Mouse (Mus musculus): ENCODE results near the gene Pde6g. TPM values are rescaled to one million over a fixed set of nuclear protein-coding genes. Genes with fewer than 3 reads are reported as not detected.

The Pde6g gene
- total RNA-seq, 1 experiment = not detected

DNA sequence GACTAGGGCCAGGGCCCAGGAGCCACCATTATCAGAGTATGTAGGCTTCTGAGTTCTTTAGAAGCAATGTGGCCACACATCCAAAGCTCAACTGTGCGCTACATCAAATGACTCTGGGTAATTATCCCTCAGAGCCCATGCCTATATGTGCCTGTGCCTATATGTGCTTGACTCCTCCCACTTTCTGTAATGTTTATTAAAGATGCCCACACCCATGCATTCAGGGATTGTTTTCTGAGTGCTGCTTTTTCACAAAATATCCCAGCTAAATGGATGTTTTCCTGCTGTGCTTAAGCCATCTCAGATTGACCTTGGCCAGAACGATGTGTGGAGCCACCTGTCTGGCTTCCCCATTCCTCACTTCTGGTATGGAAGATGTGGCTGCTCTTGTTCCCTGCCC lies 10.2 kb upstream of the Pde6g start:
- in situ Hi-C loops (cut with MboI; ENCODE audit: low sequenced_read_pairs in 2 of 2, unreplicated experiment in 2 of 2) = no loop called here
- TF ChIP-seq HCFC1 (IDR thresholded peaks at IDR 0.05; ENCODE audit: borderline replicate concordance, insufficient read depth, low read length) = no peak
- no peak for TF ChIP-seq CHD2 (IDR thresholded peaks at IDR 0.05; ENCODE audit: low read depth, low read length)
- TF ChIP-seq MAFK (IDR thresholded peaks at IDR 0.05; ENCODE audit: insufficient read depth, low read depth, low read length) = no peak
- no peak for TF ChIP-seq ZNF384 (IDR thresholded peaks at IDR 0.05; ENCODE audit: low read depth, low read length)
- H3K4me1 ChIP-seq (ENCODE audit: control insufficient read depth in 2 of 2, insufficient read depth in 2 of 2, low read length in 2 of 2, poor library complexity in 1 of 2) = 0 out of 4 replicates have a peak, but pooled peaks cover 2% of the 10 kb centered on the region in 2 experiments
- no peak overlapping the region for H3K9ac ChIP-seq (ENCODE audit: insufficient read depth, low read depth, low read length, poor library complexity, severe bottlenecking)
- no peak overlapping the region for H3K4me3 ChIP-seq (ENCODE audit: insufficient read depth in 1 of 2, low read depth in 1 of 2, low read length in 2 of 2, poor library complexity in 1 of 2, severe bottlenecking in 1 of 2)
- no peak for DNase-seq (ENCODE audit: low read depth, low spot score)
- H3K36me3 ChIP-seq (ENCODE audit: control insufficient read depth, insufficient read depth, low read length, poor library complexity, severe bottlenecking) = peaks cover 28% of the 10 kb centered on the region
- H3K27ac ChIP-seq (ENCODE audit: insufficient read depth, low read depth, low read length, poor library complexity, severe bottlenecking) = no peak overlapping the region
- H3K9me3 ChIP-seq (ENCODE audit: control insufficient read depth, insufficient read depth, low read depth, low read length) = no peaks in the 10 kb centered on the region

DNA sequence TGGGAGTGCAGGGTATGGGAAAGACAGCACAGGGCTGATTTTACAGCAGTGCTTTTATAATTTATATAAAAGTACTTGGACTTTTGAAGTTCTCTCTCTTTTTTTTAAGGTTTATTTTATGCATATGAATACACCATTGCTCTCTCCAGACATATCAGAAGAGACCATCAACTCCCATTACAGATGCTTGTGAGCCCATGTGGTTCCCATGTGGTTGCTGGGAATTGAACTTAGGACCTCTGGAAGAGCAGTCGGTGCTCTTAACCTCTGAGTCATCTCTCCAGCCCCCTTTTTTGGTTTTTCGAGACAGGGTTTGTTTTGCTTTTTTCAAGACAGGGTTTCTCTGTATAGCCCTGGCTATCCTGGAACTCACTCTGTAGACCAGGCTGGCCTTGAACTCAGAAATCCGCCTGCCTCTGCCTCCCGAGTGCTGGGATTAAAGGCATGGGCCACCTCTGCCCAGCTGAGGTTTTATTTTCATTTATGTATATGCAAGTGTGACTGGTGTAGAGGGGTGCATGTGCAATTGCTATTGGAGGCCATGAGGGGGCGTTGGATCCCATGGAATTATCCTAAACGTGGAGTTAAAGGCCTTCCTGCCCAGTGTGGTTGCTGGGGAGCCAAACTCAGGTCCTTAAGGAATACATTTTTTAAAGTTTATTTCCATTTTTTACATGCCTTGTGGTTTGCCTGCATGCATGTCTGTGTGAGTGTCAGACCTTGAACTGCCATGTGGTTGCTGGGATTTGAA lies 5.7 kb upstream of the Pde6g start:
- peak overlapping the region; percentile 82; the same call in 1 of the 2 replicates for H3K9ac ChIP-seq (ENCODE audit: insufficient read depth, low read depth, low read length, poor library complexity, severe bottlenecking)
- H3K4me3 ChIP-seq (ENCODE audit: insufficient read depth in 1 of 2, low read depth in 1 of 2, low read length in 2 of 2, poor library complexity in 1 of 2, severe bottlenecking in 1 of 2) = peak overlapping the region; percentile 84 to 96
- no peak for DNase-seq (ENCODE audit: low read depth, low spot score)
- peaks cover 28% of the 10 kb centered on the region for H3K36me3 ChIP-seq (ENCODE audit: control insufficient read depth, insufficient read depth, low read length, poor library complexity, severe bottlenecking)
- H3K27ac ChIP-seq (ENCODE audit: insufficient read depth, low read depth, low read length, poor library complexity, severe bottlenecking) = no peak overlapping the region
- in situ Hi-C loops (cut with MboI; ENCODE audit: low sequenced_read_pairs in 2 of 2, unreplicated experiment in 2 of 2) = no loop called here
- H3K9me3 ChIP-seq (ENCODE audit: control insufficient read depth, insufficient read depth, low read depth, low read length) = no peaks in the 10 kb centered on the region
- TF ChIP-seq MAFK (IDR thresholded peaks at IDR 0.05; ENCODE audit: insufficient read depth, low read depth, low read length) (no peak), ZNF384 (IDR thresholded peaks at IDR 0.05; ENCODE audit: low read depth, low read length) (no peak), HCFC1 (IDR thresholded peaks at IDR 0.05; ENCODE audit: borderline replicate concordance, insufficient read depth, low read length) (no peak), ZC3H11A (IDR thresholded peaks at IDR 0.05; ENCODE audit: borderline replicate concordance, low read depth, low read length) (no peak), CHD2 (IDR thresholded peaks at IDR 0.05; ENCODE audit: low read depth, low read length) (no peak)
- no peaks in the 10 kb centered on the region; a peak in 1 of 4 replicates for H3K4me1 ChIP-seq (ENCODE audit: control insufficient read depth in 2 of 2, insufficient read depth in 2 of 2, low read length in 2 of 2, poor library complexity in 1 of 2)

DNA sequence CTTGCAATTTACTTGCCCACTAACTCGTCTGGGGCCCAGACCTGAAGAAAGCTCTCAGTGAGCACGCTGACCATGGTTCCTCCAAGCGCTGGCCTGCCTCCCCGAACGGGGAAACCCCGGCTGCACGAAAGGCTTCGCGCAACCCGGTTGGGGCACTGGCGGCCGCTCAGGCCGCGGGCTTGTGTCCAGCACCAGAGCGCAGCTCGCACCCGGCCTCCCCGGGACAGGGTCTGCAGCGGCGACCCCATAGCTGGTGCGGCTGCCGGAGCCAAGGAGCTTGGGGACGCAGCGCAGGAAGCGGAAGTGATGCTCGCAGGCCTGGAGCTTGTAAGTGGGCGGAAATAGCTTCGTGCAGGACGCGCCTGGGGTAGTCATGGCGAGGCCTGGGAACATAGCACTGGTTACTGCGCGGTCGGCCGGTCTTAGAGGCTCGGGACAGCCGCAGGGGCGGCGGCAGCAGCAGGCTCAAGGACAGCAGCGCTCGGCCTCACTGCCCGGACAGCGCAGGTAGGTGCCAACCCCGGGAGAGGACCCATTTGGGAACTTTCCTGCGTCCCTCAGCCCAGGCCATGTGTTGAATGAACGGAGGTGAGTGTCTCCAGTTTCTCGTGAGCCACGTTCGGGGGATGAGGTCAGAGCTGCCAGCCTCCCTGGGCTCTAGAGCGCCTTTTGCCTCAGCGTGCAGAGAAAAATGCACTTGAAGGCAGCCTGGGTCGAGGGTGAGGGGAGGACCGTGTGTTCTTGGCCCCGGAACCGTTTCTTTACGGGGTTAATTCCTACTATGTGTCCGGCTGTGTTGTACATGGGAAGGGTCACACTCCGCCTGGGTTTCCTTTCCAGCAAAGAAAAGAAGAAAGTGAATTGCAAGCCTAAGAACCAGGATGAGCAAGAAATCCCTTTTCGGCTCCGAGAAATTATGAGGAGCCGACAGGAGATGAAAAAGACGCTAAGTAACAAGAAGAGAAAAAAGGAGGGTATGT lies 4.8 kb upstream of the Pde6g start, which contains the start of the genes Oxld1 and Ccdc137:
Oxld1 (minus strand) TSS at position 297 of the 980 bp plus-strand sequence.
Ccdc137 (plus strand) TSS at position 344 of the 980 bp plus-strand sequence.
- TF ChIP-seq HCFC1 (IDR thresholded peaks at IDR 0.05; ENCODE audit: borderline replicate concordance, insufficient read depth, low read length) (peak; percentile 69; the same call in 1 of the 2 replicates), ZNF384 (IDR thresholded peaks at IDR 0.05; ENCODE audit: low read depth, low read length) (no peak)
- in situ Hi-C loops (cut with MboI; ENCODE audit: low sequenced_read_pairs in 2 of 2, unreplicated experiment in 2 of 2) = no loop called here
- H3K9me3 ChIP-seq (ENCODE audit: control insufficient read depth, insufficient read depth, low read depth, low read length) = no peaks in the 10 kb centered on the region
- H3K27ac ChIP-seq (ENCODE audit: insufficient read depth, low read depth, low read length, poor library complexity, severe bottlenecking) = no peak within 1 kb of the TSS
- peak within 1 kb of the TSS; percentile 84 to 96 for H3K4me3 ChIP-seq (ENCODE audit: insufficient read depth in 1 of 2, low read depth in 1 of 2, low read length in 2 of 2, poor library complexity in 1 of 2, severe bottlenecking in 1 of 2)
- DNase-seq (ENCODE audit: low read depth, low spot score) = peak; percentile 45
- no peaks in the 10 kb centered on the region; a peak in 1 of 4 replicates for H3K4me1 ChIP-seq (ENCODE audit: control insufficient read depth in 2 of 2, insufficient read depth in 2 of 2, low read length in 2 of 2, poor library complexity in 1 of 2)
- peak within 1 kb of the TSS; percentile 82 for H3K9ac ChIP-seq (ENCODE audit: insufficient read depth, low read depth, low read length, poor library complexity, severe bottlenecking)
- peaks cover 28% of the 10 kb centered on the region for H3K36me3 ChIP-seq (ENCODE audit: control insufficient read depth, insufficient read depth, low read length, poor library complexity, severe bottlenecking)

GRCm38 (mm10) chr11:120457370-120457769 lies 4.1 kb upstream of the Pde6g start:
- DNase-seq (ENCODE audit: low read depth, low spot score) = no peak

More at GRCm38 (mm10) chr11:120457370-120457769, 4.1 kb upstream of the Pde6g start:
- H3K9ac ChIP-seq (ENCODE audit: insufficient read depth, low read depth, low read length, poor library complexity, severe bottlenecking) = peak overlapping the region; percentile 82
- H3K4me3 ChIP-seq (ENCODE audit: insufficient read depth in 1 of 2, low read depth in 1 of 2, low read length in 2 of 2, poor library complexity in 1 of 2, severe bottlenecking in 1 of 2) = peak overlapping the region; percentile 84 to 96
- H3K9me3 ChIP-seq (ENCODE audit: control insufficient read depth, insufficient read depth, low read depth, low read length) = no peaks in the 10 kb centered on the region
- H3K36me3 ChIP-seq (ENCODE audit: control insufficient read depth, insufficient read depth, low read length, poor library complexity, severe bottlenecking) = peaks cover 25% of the 10 kb centered on the region
- H3K27ac ChIP-seq (ENCODE audit: insufficient read depth, low read depth, low read length, poor library complexity, severe bottlenecking) = no peak overlapping the region
- H3K4me1 ChIP-seq (ENCODE audit: control insufficient read depth in 2 of 2, insufficient read depth in 2 of 2, low read length in 2 of 2, poor library complexity in 1 of 2) = no peaks in the 10 kb centered on the region; a peak in 1 of 4 replicates
- TF ChIP-seq MAFK (IDR thresholded peaks at IDR 0.05; ENCODE audit: insufficient read depth, low read depth, low read length) (no peak), ZNF384 (IDR thresholded peaks at IDR 0.05; ENCODE audit: low read depth, low read length) (no peak), CHD2 (IDR thresholded peaks at IDR 0.05; ENCODE audit: low read depth, low read length) (no peak), ZC3H11A (IDR thresholded peaks at IDR 0.05; ENCODE audit: borderline replicate concordance, low read depth, low read length) (no peak), HCFC1 (IDR thresholded peaks at IDR 0.05; ENCODE audit: borderline replicate concordance, insufficient read depth, low read length) (no peak)
- in situ Hi-C loops (cut with MboI; ENCODE audit: low sequenced_read_pairs in 2 of 2, unreplicated experiment in 2 of 2) = no loop called here
